Mouse (Mus musculus) brain, embryonic 14.5 days (tissue): Measurements from ENCODE around the gene Reps2. TPM values are rescaled to one million over a fixed set of nuclear protein-coding genes. Genes with fewer than 3 reads are reported as not detected.
A peak's percentile ranks its signal among the peaks of the same experiment; 100 is the strongest.

Experiments used
- DNase-seq: peaks from one replicate; pipeline ENCODE4 v3.0.0-alpha.2; 2011; ENCODE audit warnings: low read depth
- CTCF ChIP-seq: fragments of 200-500 bp; IDR thresholded peaks from 2 replicates; pipeline ENCODE4 v1.5.1; 2012; ENCODE audit warnings: inconsistent platforms, mild to moderate bottlenecking, moderate library complexity, borderline replicate concordance; ENCODE audit not compliant: insufficient read depth, insufficient read length; ENCODE audit errors: extremely low read depth
- POLR2A ChIP-seq: fragments of 200-500 bp; IDR thresholded peaks from 2 replicates; pipeline ENCODE4 v1.6.1; 2012; ENCODE audit warnings: mild to moderate bottlenecking, inconsistent platforms, borderline replicate concordance; ENCODE audit not compliant: poor library complexity, insufficient read depth, insufficient read length, severe bottlenecking; ENCODE audit errors: extremely low read depth
- polyA plus RNA-seq: library from polyadenylated mRNA; depleted of rRNA; stranded (reverse); fragments of >200 nt; gene quantifications from 2 replicates; pipeline ENCODE4 v1.2.3, GENCODE M21; 2012

Gene Reps2
- polyA plus RNA-seq, 1 experiment: 5.3 TPM

- peak; percentile 5 for DNase-seq
- TF ChIP-seq CTCF (no peak), POLR2A (no peak)
Observed at GRCm38 (mm10) chrX:162453821-162454402, 189.5 kb downstream of the Reps2 start.

GRCm38 (mm10) chrX:162452642-162453041 is 190.8 kb downstream of the Reps2 start:
- no peak for TF ChIP-seq CTCF
- no peak for TF ChIP-seq POLR2A
- DNase-seq: no peak

DNA sequence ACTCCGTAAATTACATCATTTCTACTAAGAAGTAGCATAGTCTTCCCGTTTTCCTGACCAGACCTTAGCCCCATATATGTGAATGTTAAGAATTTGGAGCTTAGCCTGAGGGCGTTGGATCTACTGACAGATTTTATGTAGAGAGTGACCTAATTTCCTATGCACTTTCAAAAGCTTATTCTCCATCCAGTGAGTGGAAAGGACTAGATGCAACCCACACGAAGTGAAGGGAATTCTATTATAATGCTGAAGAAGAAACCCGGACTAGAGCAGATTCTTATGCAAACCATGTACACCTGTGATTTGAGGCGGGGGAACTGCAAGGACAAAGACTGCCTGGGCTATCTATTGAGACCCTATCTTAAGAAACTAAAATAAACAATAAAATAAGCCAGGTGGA is 195.5 kb downstream of the Reps2 start:
- TF ChIP-seq POLR2A (no peak), CTCF (no peak)
- DNase-seq: no peak

DNA sequence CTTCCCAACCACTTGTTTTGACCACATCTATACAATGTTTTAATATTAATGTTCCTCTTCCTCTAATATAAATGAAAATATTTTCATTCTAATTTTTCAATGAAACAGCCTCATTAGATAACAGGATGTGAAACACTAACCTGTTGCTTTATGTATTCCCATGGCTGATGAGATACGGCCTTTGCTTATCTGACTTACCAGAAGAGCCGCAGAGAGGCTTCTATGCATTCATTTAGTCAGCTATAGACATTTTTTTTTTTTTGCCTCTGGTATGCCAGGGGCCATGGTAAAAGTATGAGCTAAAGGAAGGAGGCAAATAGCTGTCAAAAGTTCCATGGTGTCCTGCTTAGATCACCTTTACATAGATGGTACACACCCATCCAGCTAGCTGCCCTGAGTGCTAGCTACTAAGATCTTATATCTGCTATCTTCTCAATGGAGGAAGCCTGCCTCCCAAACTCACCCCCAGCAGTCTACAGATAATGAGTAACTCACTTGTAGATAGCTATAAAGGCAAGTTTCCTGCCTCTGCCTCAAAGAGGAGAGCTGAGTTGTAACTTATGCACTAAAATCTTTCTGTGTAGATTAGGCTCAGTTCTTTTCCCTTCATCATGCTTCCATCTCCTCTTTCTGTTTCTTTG is 196.7 kb downstream of the Reps2 start:
- TF ChIP-seq POLR2A (no peak), CTCF (no peak)
- DNase-seq: no peak

- TF ChIP-seq CTCF: no peak
- TF ChIP-seq POLR2A: no peak
- no peak for DNase-seq
Observed at GRCm38 (mm10) chrX:162443387-162443786, 200.1 kb downstream of the Reps2 start.

DNA sequence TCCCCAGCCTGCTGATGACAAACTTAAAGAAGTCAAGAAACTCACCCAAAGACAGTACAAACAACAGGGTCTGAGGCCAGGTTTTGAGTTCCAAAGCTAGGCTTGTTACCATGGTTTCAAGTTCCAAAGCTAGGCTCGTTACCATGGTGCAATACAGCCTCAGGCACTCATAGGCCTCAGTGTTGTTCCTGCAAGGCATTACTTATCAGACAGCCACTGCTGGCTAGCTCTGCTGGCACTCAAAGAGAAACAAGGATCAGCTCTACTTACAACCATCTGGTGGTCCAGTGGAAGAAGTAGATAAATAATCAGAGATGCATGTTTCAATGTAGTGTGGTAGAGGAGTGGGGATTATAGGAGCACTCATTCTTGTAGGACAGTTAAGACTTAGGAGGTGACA is 200.5 kb downstream of the Reps2 start:
- DNase-seq: peak; percentile 28
- no peak for TF ChIP-seq POLR2A
- no peak for TF ChIP-seq CTCF

- no peak for DNase-seq
- no peak for TF ChIP-seq CTCF
Observed at GRCm38 (mm10) chrX:162432776-162433543, 210.5 kb downstream of the Reps2 start.

- TF ChIP-seq POLR2A (no peak), CTCF (no peak)
- DNase-seq: no peak
Observed at GRCm38 (mm10) chrX:162427698-162428097, 215.8 kb downstream of the Reps2 start.

GRCm38 (mm10) chrX:162419431-162419830 is 224.0 kb downstream of the Reps2 start:
- no peak for DNase-seq
- no peak for TF ChIP-seq POLR2A
- no peak for TF ChIP-seq CTCF

DNA sequence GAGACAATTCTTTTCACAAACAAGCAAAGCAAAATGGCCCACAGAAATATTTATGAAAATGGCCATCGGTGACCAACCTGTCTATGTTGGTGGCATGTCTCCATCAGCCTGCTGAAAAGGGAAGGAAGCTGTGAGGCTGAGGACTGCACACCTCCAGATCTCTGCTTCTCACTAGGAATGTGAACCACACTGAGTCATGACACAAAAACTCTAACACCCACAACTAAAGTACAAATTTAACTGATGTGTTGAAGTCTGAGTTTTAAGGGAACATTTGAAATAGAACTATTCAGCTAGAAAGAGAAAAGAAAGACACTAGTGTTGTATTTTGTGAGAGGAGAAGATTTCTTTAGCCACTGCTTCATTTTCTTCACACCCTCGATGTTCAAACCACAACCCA is 230.3 kb downstream of the Reps2 start:
- no peak for TF ChIP-seq CTCF
- no peak for TF ChIP-seq POLR2A
- DNase-seq: no peak

DNA sequence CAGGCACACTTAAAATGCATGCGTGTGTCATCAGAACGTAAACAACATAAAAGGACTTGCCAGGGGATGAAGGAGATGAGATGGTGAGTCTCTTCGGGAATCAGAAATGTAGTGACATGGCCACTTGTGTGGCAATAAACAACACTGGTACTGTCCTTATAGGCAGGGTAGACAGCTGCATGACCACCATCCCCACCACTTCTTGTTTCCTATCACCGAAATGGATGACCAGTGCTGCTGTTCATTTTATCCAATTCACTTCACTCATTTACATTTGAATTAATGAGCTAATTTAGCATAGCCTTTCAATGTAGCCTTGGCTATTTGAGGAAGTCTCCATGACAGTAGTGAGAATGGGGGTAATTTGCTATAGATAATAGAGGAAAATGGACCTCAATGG is 236.2 kb downstream of the Reps2 start:
- peak; percentile 36 for DNase-seq
- TF ChIP-seq CTCF (no peak), POLR2A (no peak)

DNA sequence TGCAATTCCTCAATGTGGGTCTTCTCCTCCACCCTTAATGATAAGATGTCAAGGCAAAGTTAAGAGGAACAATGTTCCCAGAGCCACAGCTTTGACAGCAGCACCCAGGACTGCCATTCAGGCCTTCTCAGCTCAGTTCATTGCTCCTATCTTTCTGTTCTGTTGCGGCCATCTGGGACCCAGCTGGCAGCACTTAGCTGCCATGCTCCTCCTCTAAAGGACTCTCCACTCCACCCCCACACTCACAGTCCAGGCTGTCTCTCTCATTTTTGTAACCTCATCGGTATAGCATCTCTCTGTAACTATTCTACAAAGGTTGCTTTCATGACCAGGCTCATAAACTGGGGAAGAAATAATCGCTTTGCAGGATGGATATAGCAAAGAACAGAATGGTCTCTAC is 241.0 kb downstream of the Reps2 start:
- peak; percentile 24 for DNase-seq

DNA sequence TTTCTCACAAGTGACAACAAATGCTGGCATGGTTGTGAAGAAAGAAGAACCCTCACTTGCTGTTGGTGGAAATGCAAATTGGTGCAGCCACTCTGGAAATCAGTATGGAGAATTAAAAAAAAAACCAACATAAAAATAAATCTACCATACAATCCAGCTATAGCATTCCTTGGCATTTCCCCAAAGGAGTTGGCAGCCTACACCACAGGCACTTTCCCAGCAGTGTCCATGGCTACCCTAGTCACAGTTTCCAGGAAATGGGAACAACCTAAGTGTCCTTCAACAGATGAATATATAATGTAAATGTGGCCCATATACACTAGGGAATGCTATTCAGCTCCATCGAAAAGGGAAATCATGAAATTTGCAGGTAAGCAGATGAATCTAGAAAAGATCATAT is 262.7 kb downstream of the Reps2 start:
- DNase-seq: no peak
- TF ChIP-seq POLR2A (no peak), CTCF (no peak)

More for the DNA sequence above, 241.0 kb downstream of the Reps2 start:
- TF ChIP-seq POLR2A (no peak), CTCF (no peak)
